Mouse (Mus musculus) limb, embryonic 14.5 days (tissue): ENCODE data around the gene Prpsap1. TPM values are rescaled to one million over a fixed set of nuclear protein-coding genes. Genes with fewer than 3 reads are reported as not detected.

Source experiments
- ATAC-seq: fragments of 200-750 bp; cut with Nextera tagmentation; 2 replicates; pipeline ENCODE4 v1.8.0; 2017; ENCODE audit warnings: low read depth, moderate number of reproducible peaks, moderate TSS enrichment; ENCODE audit not compliant: low FRiP score
- DNase-seq: peaks from one replicate; pipeline ENCODE4 v3.0.0-alpha.2; 2015; ENCODE audit warnings: low spot score
- H3K27ac ChIP-seq: fragments of 300-500 bp; sonication (generic); replicated peaks from 2 replicates; pipeline ENCODE4 v1.5.1; 2014; ENCODE audit warnings: low read depth, mild to moderate bottlenecking, low read length, moderate library complexity, mixed read lengths
- H3K27me3 ChIP-seq: fragments of 300-500 bp; sonication (generic); 2 replicates; pipeline ENCODE4 v1.6.1; 2014; ENCODE audit warnings: low read length, mixed read lengths; ENCODE audit not compliant: control insufficient read depth, insufficient read depth
- H3K36me3 ChIP-seq: fragments of 300-500 bp; sonication (generic); 2 replicates; pipeline ENCODE4 v1.6.1; 2014; ENCODE audit warnings: mild to moderate bottlenecking, low read length, moderate library complexity, mixed read lengths; ENCODE audit not compliant: control insufficient read depth, insufficient read depth
- H3K4me1 ChIP-seq: fragments of 300-500 bp; sonication (generic); 2 replicates; pipeline ENCODE4 v1.6.1; 2014; ENCODE audit warnings: antibody characterized with exemption, low read length, mixed read lengths; ENCODE audit not compliant: control insufficient read depth, insufficient read depth
- H3K4me2 ChIP-seq: fragments of 300-500 bp; sonication (generic); replicated peaks from 2 replicates; pipeline ENCODE4 v1.6.1; 2014; ENCODE audit warnings: low read depth, mild to moderate bottlenecking, low read length, moderate library complexity; ENCODE audit not compliant: severe bottlenecking
- H3K4me3 ChIP-seq: fragments of 300-500 bp; sonication (generic); replicated peaks from 2 replicates; pipeline ENCODE4 v1.5.1; 2014; ENCODE audit warnings: low read length
- H3K9ac ChIP-seq: fragments of 300-500 bp; sonication (generic); 2 replicates; pipeline ENCODE4 v1.6.1; 2014; ENCODE audit warnings: mild to moderate bottlenecking, low read depth, low read length, moderate library complexity; ENCODE audit not compliant: severe bottlenecking
- H3K9me3 ChIP-seq: fragments of 300-500 bp; sonication (generic); 2 replicates; pipeline ENCODE4 v1.6.1; 2016; ENCODE audit warnings: low read length; ENCODE audit not compliant: control insufficient read depth
- POLR2A ChIP-seq: fragments of 200-500 bp; IDR thresholded peaks from 2 replicates; pipeline ENCODE4 v1.8.0; 2012; ENCODE audit warnings: inconsistent platforms, mild to moderate bottlenecking, moderate library complexity, borderline replicate concordance; ENCODE audit not compliant: insufficient read depth, insufficient read length; ENCODE audit errors: extremely low read depth
- WGBS: fragments of 180-500 bp; shearing (Covaris S2); extraction: QIAGEN DNeasy Blood & Tissue Kit; methylation state at CpG from one replicate; pipeline ENCODE4 v1.1.7; 2014; 5-methylcytosine and 5-hydroxymethylcytosine counted together
- polyA plus RNA-seq, 2 experiments: library from polyadenylated mRNA; depleted of rRNA in 1 of 2; stranded (reverse) in 1 of 2; unstranded in 1 of 2; fragments of >200 nt; fragmentation: Nextera tagmentation in 1 of 2; extraction: Ambion mirVana in 1 of 2; gene quantifications; 2 replicates each; pipeline versions ENCODE4 v1.2.1 to v1.2.3; 2012 to 2014

Prpsap1 gene
- polyA plus RNA-seq, 2 experiments, result 134 to 148 TPM

DNA sequence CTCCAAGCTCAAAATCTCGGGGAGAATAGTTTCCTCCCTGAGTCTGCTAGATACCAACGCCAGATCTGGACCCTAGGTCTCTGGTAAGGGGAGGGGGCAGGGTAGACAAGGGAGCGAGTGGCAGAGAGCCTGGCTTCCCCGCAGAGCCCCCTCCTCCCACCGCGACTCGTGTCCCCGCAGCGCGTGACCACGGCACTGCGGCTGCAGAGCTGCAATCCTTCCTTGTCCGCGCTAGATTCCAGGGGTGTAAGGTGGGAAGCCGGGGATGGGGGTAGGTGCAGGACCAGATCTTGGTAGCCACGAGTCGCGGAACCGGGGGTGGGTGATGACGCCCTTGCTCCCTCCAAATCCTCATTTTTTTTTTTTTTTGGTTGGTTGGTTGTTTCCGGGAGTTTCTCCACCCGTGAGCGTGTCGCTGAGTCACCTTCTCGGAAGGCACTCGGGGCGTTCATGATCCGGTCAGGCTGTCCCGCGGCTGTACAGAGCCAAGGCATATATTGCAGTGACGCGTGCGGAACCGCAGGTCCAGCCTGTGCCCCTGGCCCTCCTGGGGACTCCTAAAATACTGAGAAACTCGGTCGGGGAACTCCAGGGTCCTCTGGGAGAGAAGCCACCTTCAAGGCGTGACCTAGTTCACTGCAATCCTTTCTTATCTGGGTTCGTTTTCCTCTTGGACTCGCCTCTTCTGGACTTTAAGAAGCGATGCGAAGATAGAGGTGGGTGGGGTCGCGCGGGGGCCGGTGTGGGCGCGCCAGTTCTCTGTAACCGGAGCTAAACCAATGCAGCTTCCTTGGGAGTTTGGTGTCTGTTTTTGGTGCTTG lies 37.6 kb upstream of the Prpsap1 start:
- peak overlapping the region; percentile 58 for H3K4me3 ChIP-seq

DNA sequence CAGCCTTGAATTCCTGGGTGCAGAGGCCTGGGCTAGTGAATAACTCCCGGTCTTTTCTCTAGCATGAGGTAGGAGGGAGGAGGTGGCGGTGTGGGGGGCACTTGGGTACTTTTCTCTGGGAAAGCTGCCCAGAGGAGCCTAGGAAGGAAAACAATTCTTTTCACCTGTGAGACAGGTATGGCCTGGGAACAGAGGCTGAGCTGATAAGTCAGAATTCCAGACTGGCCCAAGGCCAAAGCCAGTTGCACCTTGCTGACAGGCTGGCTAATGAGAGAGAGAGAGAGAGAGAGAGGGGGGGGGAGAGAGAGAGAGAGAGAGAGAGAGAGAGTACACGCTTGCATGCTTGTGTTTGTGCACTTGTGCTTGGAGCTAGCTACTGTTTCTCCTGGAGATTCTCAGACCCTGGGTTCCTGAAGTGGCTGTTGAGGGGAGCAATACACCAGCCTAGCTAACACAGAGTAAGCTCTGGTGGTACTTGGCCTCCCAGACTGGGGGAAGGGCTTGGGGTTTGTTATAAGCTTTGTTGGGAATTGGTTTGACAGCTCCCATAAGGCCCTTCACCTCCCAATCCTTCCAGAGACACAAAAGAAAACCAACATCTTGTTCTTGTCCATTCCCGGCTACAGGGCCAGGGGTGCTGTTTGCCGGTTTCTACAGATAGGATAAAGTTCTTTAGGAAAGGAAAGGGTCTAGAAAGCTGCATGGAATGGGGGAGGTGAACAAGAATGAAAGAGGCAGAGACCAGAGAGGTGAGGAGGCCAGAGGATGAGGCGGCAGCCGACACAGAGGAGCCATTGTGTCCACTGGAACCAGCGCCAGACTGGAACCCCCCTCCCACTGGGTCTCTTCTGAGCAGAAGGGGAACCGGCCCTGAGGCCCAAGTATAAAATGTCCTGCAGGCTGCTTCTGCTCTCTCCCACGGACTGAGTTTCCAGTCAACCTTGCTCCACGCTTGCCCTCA lies 36.5 kb upstream of the Prpsap1 start, which contains the start of gene Sphk1:
Gene Sphk1 (plus strand): TSS at position 739 of the 961 bp plus-strand sequence.
- Histone ChIP-seq H3K4me3 (peak within 1 kb of the TSS; percentile 58), H3K9ac (peak within 1 kb of the TSS; percentile 62), H3K4me2 (peak within 1 kb of the TSS; percentile 99), H3K27ac (no peak within 1 kb of the TSS), H3K9me3 (no peaks in the 10 kb centered on the region), H3K36me3 (no peaks in the 10 kb centered on the region), H3K27me3 (peaks cover 45% of the 10 kb centered on the region), H3K4me1 (peaks cover 30% of the 10 kb centered on the region)
- WGBS, result 33% methylated on average over 11 of the region's 11 CpGs
- DNase-seq, result peak; percentile 27
- ATAC-seq, result no peak
- TF ChIP-seq POLR2A, result no peak

More for the DNA sequence above, 37.6 kb upstream of the Prpsap1 start:
- Histone ChIP-seq H3K27me3 (peaks cover 45% of the 10 kb centered on the region), H3K36me3 (no peaks in the 10 kb centered on the region), H3K27ac (no peak overlapping the region), H3K9ac (peak overlapping the region; percentile 62), H3K4me1 (peaks cover 30% of the 10 kb centered on the region), H3K9me3 (no peaks in the 10 kb centered on the region), H3K4me2 (peak overlapping the region; percentile 99)
- 2% methylated on average over 48 of the region's 48 CpGs for WGBS
- ATAC-seq (no peak), DNase-seq (no peak)
- TF ChIP-seq POLR2A, result no peak

GRCm38 (mm10) chr11:116528636-116529320 lies 34.8 kb upstream of the Prpsap1 start:
- H3K27me3 ChIP-seq, result peaks cover 41% of the 10 kb centered on the region
- no peak overlapping the region for H3K9ac ChIP-seq
- no peak overlapping the region for H3K4me3 ChIP-seq
- no peaks in the 10 kb centered on the region for H3K9me3 ChIP-seq
- no peak for ATAC-seq
- H3K4me1 ChIP-seq, result peaks cover 29% of the 10 kb centered on the region
- DNase-seq, result no peak
- H3K36me3 ChIP-seq, result no peaks in the 10 kb centered on the region
- H3K27ac ChIP-seq, result no peak overlapping the region
- TF ChIP-seq POLR2A, result no peak
- no peak overlapping the region for H3K4me2 ChIP-seq
- 74% methylated on average over 8 of the region's 8 CpGs for WGBS

DNA sequence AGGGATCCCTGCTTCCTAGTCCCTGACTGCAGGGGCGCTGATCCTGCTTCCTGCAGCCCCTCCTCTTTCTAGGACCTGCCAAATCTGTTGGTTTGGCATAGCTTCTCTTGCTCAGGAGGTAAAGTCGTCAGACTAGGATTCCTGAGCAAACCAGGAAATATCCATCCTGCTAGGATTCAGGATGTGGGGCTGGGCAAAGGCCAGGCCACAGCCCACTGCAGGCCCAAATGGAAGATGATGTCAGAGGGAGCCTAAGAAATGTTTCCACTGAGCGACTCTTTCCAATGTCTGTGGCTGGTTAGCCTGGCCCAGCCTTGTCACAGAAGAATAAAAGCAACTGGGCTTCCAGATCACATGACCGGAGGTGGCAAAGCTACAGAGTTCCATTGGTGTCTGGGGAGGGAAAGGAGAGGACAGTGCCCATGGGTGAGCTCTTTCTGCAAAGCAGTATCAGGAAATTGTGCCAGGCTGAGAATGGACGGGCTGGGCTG lies 29.7 kb upstream of the Prpsap1 start:
- Histone ChIP-seq H3K36me3 (no peaks in the 10 kb centered on the region), H3K4me1 (peaks cover 14% of the 10 kb centered on the region), H3K27ac (peak overlapping the region; percentile 67), H3K9me3 (no peaks in the 10 kb centered on the region), H3K9ac (no peak overlapping the region), H3K4me2 (no peak overlapping the region), H3K4me3 (no peak overlapping the region), H3K27me3 (no peaks in the 10 kb centered on the region)
- DNase-seq, result peak; percentile 76
- ATAC-seq, result peak; percentile 65
- TF ChIP-seq POLR2A, result no peak
- 37% methylated on average over 5 of the region's 5 CpGs for WGBS
